Mouse (Mus musculus): ENCODE data around the gene Vps33b.
"Not testable (repeated sequence)": the region's sequence is repeated elsewhere in the genome, so short reads cannot be mapped to it uniquely, and the experiment has no call there.

The Vps33b gene

DNA sequence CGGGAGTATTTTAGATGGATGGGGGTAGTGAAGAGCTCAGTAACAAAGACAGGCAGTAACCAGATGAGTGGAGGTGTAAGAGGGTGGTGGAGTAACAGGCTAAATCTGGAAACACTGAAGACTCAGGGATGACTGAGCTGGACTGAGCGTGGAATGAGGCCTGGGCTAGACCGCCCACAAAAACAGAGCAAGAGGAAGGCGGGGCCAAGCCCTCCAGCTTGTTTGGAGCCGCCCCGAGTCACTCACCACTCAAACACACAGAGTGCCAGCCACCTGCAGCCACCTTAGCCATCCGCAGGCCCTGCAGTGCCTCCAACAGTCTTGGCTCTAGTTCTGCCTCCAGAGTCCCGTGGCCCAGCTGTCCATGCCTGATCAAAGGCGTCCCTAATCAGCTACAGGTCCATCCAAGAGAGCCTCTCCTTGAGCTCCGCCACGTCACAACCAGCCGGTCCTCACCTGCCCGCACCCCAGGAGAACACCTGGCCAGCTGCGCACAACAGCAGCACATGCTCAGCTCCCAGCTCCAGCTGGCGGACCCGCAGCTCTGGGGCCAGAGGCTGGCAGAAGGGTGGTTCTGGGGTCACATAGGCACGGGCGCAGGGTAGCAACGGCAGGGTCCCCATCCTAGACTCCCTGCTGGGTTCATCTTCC is 50.5 kb downstream of the Vps33b start:
- no peak for DNase-seq

DNA sequence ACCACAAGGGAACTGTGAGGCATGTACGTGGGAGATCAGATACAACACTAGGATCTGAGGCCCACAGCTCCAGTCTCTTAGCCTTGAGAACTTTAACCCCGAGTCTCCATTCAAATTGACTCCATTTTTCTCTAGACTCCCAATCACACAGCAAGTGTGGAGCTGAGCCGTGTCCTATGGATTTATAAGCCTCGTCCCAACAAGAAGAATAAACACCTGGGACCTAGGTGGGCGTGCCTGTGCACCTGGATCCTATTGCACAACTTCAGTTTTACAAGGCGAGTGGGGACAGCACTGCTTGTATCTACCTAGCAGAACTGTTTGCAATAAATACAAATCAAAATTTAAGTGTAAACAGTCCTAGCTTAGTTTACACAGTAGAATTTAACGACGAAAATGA is 53.9 kb downstream of the Vps33b start:
- DNase-seq: no peak

DNA sequence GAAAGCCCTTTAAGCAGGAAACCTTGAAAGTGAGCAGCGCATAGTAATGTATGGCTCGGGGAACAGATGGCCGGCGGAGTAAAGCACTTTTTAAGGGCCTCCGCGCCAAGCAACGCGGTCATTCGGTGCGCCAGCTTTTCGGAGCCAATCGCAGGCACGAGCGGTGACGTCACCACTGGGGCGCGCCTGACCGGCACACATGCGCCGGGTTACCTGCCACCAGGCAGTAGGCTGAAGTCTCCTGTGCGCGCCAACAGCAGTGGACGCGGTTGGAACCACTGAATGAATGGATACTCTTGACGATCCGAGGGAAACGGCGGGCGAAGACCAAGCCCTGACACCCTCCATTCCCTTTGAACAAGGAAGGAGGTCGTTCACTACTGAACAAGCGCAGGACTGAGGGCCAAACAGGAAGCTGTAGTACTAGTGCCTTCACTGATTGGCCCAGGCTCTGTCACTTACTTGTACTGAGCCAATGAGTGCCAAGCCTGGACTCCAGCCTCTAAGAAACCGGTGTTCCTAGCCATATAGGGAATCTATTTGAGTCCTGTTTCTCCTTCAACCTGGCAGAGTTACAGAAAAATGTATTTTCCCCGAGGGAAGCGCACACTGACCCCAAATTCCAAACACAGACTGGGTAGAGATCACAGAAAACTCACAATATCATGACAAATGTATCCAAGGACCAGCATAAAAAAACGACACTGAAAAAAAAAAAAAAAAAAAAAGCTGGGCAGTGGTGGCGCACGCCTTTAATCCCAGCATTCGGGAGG is 54.8 kb downstream of the Vps33b start, which contains the start of gene Rccd1:
Gene Rccd1 (minus strand): TSS at position 412 of the 773 bp plus-strand sequence.
- DNase-seq: peak; percentile 98

DNA sequence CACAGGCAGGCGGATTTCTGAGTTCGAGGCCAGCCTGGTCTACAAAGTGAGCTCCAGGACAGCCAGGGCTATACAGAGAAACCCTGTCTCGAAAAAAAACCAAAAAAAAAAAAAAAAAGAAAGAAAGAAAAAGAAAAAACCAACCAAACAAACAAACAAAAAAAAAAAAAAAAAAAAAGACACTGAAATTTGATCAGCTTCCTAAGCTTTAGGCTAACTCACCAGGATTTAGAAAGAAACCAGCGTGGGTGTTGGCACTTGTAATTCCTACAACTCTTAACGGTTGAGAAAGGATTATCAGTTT is 55.3 kb downstream of the Vps33b start:
- DNase-seq: not testable (repeated sequence)

GRCm38 (mm10) chr7:80325292-80325868 is 55.9 kb downstream of the Vps33b start:
- no peak for DNase-seq

DNA sequence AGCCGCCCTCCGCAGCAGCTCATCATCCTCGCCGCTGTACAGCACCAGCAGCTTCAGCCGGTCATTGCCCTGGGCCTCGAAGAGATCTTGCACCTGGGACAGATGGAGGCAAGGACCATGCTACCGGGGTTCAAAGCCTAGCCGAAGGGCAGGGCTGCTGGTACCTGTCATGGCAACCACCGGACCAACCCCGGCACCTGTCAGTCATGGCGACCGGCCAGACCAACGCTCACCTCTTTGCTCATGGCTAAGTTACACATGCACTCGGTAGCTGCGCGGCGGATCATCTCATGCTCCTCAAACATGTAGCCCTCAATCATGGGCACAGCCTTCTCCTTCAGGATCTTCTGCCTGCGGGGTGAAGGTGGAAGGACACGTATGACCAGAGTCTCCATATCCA is 56.6 kb downstream of the Vps33b start:
- DNase-seq: no peak

DNA sequence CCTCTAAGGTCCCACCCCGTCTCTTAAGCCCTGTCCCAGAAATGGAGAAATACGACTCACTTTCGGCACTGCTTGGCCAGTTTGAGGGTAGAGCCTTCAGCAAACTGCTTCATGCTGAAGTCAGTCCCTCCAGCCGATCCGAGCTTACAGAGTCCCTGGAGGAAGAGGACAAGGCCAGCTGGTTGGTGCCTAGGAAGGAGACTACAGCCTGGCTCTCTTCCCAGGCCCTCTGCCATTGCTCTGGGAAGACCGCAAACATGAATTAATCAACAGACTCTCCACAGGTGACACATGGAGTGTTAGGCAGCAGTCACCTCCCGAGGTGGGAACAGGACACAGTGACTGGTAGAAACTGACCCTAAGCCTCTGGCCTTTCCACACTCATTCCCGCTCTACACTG is 60.8 kb downstream of the Vps33b start:
- DNase-seq: no peak

DNA sequence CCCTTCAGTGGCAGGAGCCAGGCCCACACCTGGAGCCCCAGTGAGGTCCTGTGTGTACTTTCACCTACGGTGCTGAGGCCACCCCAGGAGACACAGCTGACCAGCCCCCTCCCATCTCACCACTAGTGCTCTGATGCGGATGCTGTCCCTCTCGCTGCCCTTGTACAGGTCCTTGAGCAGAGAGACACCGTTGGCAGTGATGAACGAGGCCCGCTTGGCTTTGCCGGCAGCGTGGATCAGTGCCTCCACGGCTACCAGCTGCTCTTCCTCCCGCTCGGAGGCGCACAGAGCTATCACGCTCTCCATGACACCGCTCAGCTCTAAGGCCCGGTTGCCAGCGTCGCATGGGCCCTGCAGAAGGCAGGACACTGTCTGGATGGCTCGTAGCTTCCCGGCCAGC is 62.0 kb downstream of the Vps33b start:
- no peak for DNase-seq

DNA sequence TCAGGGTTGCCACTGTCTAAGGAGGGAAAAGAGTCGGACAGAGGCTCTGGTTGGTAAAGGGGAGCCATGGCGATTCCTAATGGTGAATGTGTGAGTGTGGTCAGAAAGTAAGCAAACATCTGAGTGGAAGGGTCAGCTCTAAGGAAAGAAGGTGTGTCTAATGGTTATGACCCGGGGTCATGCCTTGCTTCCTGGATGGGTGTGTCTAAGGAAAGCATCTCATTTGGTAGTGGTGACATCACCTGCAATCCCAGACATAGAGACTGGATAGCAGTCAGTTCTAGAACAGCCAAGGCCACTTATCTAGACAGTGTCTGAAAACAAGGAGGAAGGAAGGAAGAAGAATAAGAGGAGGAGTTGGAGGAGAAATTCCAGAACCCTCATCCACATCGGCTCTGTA is 65.4 kb downstream of the Vps33b start:
- DNase-seq: no peak

DNA sequence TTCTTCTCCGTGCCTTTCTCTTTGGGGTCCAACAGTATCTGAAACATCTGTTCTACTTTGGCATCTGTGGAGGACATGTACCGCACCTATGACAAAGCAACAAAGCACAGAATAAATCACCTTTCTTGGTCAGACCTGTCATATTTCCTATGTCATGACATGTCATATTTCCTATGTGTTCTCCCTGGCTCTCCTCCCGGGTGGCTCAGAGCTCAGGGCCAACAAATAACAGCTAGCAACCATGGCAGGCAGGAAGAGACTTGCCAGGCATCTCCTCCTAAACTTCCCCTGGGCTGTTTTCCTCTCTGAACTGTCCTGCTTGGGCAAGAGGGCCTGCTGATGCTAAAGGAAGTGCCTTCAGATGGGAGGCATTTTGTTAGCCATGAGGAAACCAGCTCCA is 67.5 kb downstream of the Vps33b start:
- no peak for DNase-seq

- peak; percentile 58 for DNase-seq
Observed at GRCm38 (mm10) chr7:80339371-80339770, 69.9 kb downstream of the Vps33b start.

- peak; percentile 99 for DNase-seq
Observed at GRCm38 (mm10) chr7:80339793-80340628, 70.6 kb downstream of the Vps33b start.

DNA sequence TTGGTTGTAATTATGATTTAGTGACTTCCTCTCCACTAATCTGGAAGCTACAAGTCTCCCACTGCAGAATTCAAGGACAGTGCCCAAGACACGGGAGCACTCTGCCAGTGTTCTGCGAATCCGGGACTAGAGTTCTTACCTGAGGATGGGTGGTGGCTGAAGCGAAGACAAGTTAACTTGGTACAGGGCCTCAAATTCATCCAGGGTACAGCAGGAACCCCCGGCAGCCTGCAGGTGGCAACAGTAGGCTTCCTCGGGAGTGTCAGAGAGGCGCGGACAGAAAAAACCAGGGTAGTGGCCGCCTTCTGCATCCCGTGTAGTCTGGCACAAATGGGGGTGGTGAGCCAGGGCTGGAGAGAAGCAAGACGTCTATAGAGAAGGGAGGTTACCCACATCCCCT is 71.3 kb downstream of the Vps33b start, which contains the start of gene Unc45a:
Gene Unc45a (minus strand): TSS at position 213 of the 400 bp plus-strand sequence.
- DNase-seq: peak; percentile 82

Data from kidney, postnatal 10 days (tissue).